ENCODE assay signal across 17 mouse cellular contexts in the genomic region with DNA sequence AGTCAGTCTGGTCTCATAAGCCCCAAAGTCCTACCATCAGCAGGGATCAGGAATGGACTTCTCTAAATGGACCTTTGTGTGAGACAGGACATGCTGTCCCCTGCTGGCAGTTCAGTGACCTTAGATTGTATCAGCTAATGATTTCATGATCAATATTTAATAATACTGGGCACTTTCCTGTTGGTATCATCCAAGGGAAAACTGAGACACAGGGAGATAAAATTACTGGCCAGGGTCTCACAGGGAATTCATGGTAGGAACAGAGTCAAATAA. TPM values are rescaled to one million over a fixed set of nuclear protein-coding genes. Genes with fewer than 3 reads are reported as not detected.
DNase-seq lines count a peak whose midpoint lies in the region; ATAC-seq and TF ChIP-seq lines count a peak whose summit lies in the region.
"Had no signal": no experiment of that assay in that cellular context is flagged by ENCODE, and none has a peak within 500 bp of the region (broad histone marks: within the 10 kb centered on the region; RNA-seq: fewer than 3 reads in every experiment).

No protein-coding gene starts in this region.

- H3K36me3 ChIP-seq in intestine, postnatal 0 days (ENCODE audit: control insufficient read depth, insufficient read depth): no peaks in the 10 kb centered on the region
- no peaks in the 10 kb centered on the region for H3K36me3 ChIP-seq in intestine, embryonic 16.5 days (ENCODE audit: control insufficient read depth, insufficient read depth, low read length)
- H3K36me3 ChIP-seq in lung, postnatal 0 days (ENCODE audit: insufficient read depth, low read length): no peaks in the 10 kb centered on the region
- no peaks in the 10 kb centered on the region for H3K36me3 ChIP-seq in limb, embryonic 10.5 days
- H3K36me3 ChIP-seq: G1E; heart, embryonic 12.5 days; hindbrain, embryonic 10.5 days; intestine, embryonic 15.5 days; limb, embryonic 13.5 days; midbrain, embryonic 13.5 days had no signal

- no peak for TF ChIP-seq POLR2A in bone marrow macrophage, adult 2 months (IDR thresholded peaks at IDR 0.05; ENCODE audit: borderline replicate concordance, low read depth, low read length)

- no peaks in the 10 kb centered on the region for H3K27me3 ChIP-seq in intestine, postnatal 0 days (replicated peaks; ENCODE audit: control insufficient read depth, insufficient read depth, low read length)
- no peaks in the 10 kb centered on the region for H3K27me3 ChIP-seq in intestine, embryonic 16.5 days (replicated peaks; ENCODE audit: control insufficient read depth, insufficient read depth, low read length)
- no peaks in the 10 kb centered on the region for H3K27me3 ChIP-seq in lung, postnatal 0 days (replicated peaks; ENCODE audit: insufficient read depth, low read length)
- no peaks in the 10 kb centered on the region for H3K27me3 ChIP-seq in limb, embryonic 10.5 days (ENCODE audit: low read depth, poor library complexity, severe bottlenecking)
- H3K27me3 ChIP-seq: heart, embryonic 12.5 days; intestine, embryonic 15.5 days; limb, embryonic 13.5 days; midbrain, embryonic 13.5 days had no signal

- no peak for DNase-seq in lung, postnatal 0 days (ENCODE audit: low spot score)
- no peak for DNase-seq in lung, postnatal 36 days
- DNase-seq in limb, embryonic 10.5 days (ENCODE audit: low spot score): no peak
- DNase-seq in right cerebral cortex, postnatal 14 days: no peak
- DNase-seq: adrenal gland, adult 8-10 months; gastrocnemius, postnatal 10 days; right cerebral cortex, adult 18-20 months had no signal

- H3K4me1 ChIP-seq in intestine, postnatal 0 days (replicated peaks; ENCODE audit: control insufficient read depth, insufficient read depth, low read length): no peaks in the 10 kb centered on the region; the same call in 1 of the 2 replicates
- H3K4me1 ChIP-seq in intestine, embryonic 16.5 days (ENCODE audit: control insufficient read depth, insufficient read depth, low read length): peaks cover 22% of the 10 kb centered on the region
- H3K4me1 ChIP-seq in lung, postnatal 0 days (ENCODE audit: insufficient read depth, low read depth, low read length): peaks cover 27% of the 10 kb centered on the region
- peaks cover 59% of the 10 kb centered on the region for H3K4me1 ChIP-seq in bone marrow macrophage, adult 2 months (ENCODE audit: control insufficient read depth, insufficient read depth, low read length)
- peaks cover 95% of the 10 kb centered on the region for H3K4me1 ChIP-seq in limb, embryonic 10.5 days

- no peak overlapping the region for H3K9ac ChIP-seq in intestine, postnatal 0 days (ENCODE audit: low read depth, low read length)
- H3K9ac ChIP-seq in intestine, embryonic 16.5 days (ENCODE audit: low read depth, low read length): no peak overlapping the region
- H3K9ac ChIP-seq in lung, postnatal 0 days (replicated peaks; ENCODE audit: low read depth): no peak overlapping the region
- H3K9ac ChIP-seq: heart, embryonic 12.5 days; intestine, embryonic 15.5 days; limb, embryonic 13.5 days; midbrain, embryonic 13.5 days had no signal

- ATAC-seq in intestine, postnatal 0 days: no peak
- ATAC-seq in intestine, embryonic 16.5 days: no peak
- ATAC-seq in lung, postnatal 0 days: no peak
- ATAC-seq: forebrain, embryonic 16.5 days had no signal

- no peak overlapping the region for H3K27ac ChIP-seq in intestine, postnatal 0 days (ENCODE audit: low read depth, low read length)
- no peak overlapping the region for H3K27ac ChIP-seq in intestine, embryonic 16.5 days (ENCODE audit: low read length)
- H3K27ac ChIP-seq in lung, postnatal 0 days (ENCODE audit: low read length): no peak overlapping the region
- 0 out of 2 replicates have a peak overlapping the region, but pooled peaks have one; percentile 21 for H3K27ac ChIP-seq in bone marrow macrophage, adult 2 months (ENCODE audit: insufficient read depth, low read depth, low read length)
- peak overlapping the region; percentile 60 for H3K27ac ChIP-seq in limb, embryonic 10.5 days
- H3K27ac ChIP-seq: intestine, embryonic 15.5 days; midbrain, embryonic 13.5 days had no signal

- no peak for TF ChIP-seq EP300 in lung, postnatal 0 days (IDR thresholded peaks at IDR 0.05)

- no peak overlapping the region for H3K4me3 ChIP-seq in intestine, postnatal 0 days (ENCODE audit: low read depth, low read length)
- H3K4me3 ChIP-seq in intestine, embryonic 16.5 days (ENCODE audit: low read length): no peak overlapping the region
- H3K4me3 ChIP-seq in lung, postnatal 0 days (ENCODE audit: low read depth, low read length): no peak overlapping the region
- no peak overlapping the region for H3K4me3 ChIP-seq in bone marrow macrophage, adult 2 months (ENCODE audit: insufficient read depth, low read length)
- no peak overlapping the region for H3K4me3 ChIP-seq in limb, embryonic 10.5 days
- H3K4me3 ChIP-seq: heart, embryonic 12.5 days; hindbrain, embryonic 10.5 days; intestine, embryonic 15.5 days; limb, embryonic 13.5 days; midbrain, embryonic 13.5 days had no signal

- no peak overlapping the region for H3K4me2 ChIP-seq in intestine, postnatal 0 days (replicated peaks; ENCODE audit: low read depth)
- no peak overlapping the region for H3K4me2 ChIP-seq in intestine, embryonic 16.5 days (ENCODE audit: low read depth, low read length)
- H3K4me2 ChIP-seq in lung, postnatal 0 days (replicated peaks; ENCODE audit: low read depth, low read length): no peak overlapping the region
- H3K4me2 ChIP-seq: intestine, embryonic 15.5 days; midbrain, embryonic 13.5 days had no signal

- no peaks in the 10 kb centered on the region for H3K9me3 ChIP-seq in intestine, postnatal 0 days (ENCODE audit: control insufficient read depth)
- no peaks in the 10 kb centered on the region for H3K9me3 ChIP-seq in intestine, embryonic 16.5 days (ENCODE audit: control insufficient read depth, low read length)
- no peaks in the 10 kb centered on the region for H3K9me3 ChIP-seq in lung, postnatal 0 days (ENCODE audit: low read length)
- H3K9me3 ChIP-seq in limb, embryonic 10.5 days (replicated peaks): no peaks in the 10 kb centered on the region
- H3K9me3 ChIP-seq: G1E; heart, embryonic 12.5 days; hindbrain, embryonic 10.5 days; intestine, embryonic 15.5 days; limb, embryonic 13.5 days; midbrain, embryonic 13.5 days had no signal

- peak; percentile 48 for TF ChIP-seq CTCF in intestine, postnatal 0 days (IDR thresholded peaks at IDR 0.05; ENCODE audit: low read depth)
- TF ChIP-seq CTCF in lung, postnatal 0 days (IDR thresholded peaks at IDR 0.05): peak; percentile 53
- no peak for TF ChIP-seq CTCF in bone marrow macrophage, adult 2 months (IDR thresholded peaks at IDR 0.05; ENCODE audit: low read depth, low read length)

RNA-seq across cellular contexts. Expression of gene Ankrd44, which starts 13.2 kb away (rescaled TPM):
- polyA plus RNA-seq in intestine, postnatal 0 days (2015; fragmentation: Nextera tagmentation; extraction: Ambion mirVana): 5.5 and 7.0 TPM in 2 replicates
- 7.2 and 7.6 TPM in 2 replicates for polyA plus RNA-seq in intestine, embryonic 16.5 days (2015; fragmentation: Nextera tagmentation; extraction: Ambion mirVana)
- 16.5 and 17.8 TPM in 2 replicates for polyA plus RNA-seq in lung, postnatal 0 days (2015; fragmentation: Nextera tagmentation; extraction: Ambion mirVana)
- polyA plus RNA-seq in bone marrow macrophage, adult 2 months (2012; ENCODE audit: insufficient read depth, insufficient read length, missing spikeins): 66.8 and 73.9 TPM in 2 replicates
- 20.1 and 23.7 TPM in 2 replicates for polyA plus RNA-seq in limb, embryonic 10.5 days (2016; fragmentation: Nextera tagmentation; extraction: Ambion mirVana)

Comparison
In these comparisons a context has a peak if more than half of its experiments do, and no peak if none do; other contexts are left out.
1. H3K27ac ChIP-seq: peak in bone marrow macrophage, adult 2 months (single experiment) and limb, embryonic 10.5 days (single experiment); none in intestine, postnatal 0 days (single experiment), intestine, embryonic 16.5 days (single experiment) and lung, postnatal 0 days (single experiment).